Mouse (Mus musculus) induced T-regulatory cell, adult 2 months (primary cell): ENCODE measurements around the gene Zfp384.

ENCODE experiments used
- DNase-seq: peaks from one replicate; pipeline ENCODE4 v3.0.0-alpha.2; 2012; ENCODE audit warnings: low read depth

Gene Zfp384

DNA sequence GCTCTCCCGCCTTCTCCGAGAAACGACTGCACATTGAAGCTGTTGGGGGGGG, at the start of gene Zfp384:
Gene Zfp384 (plus strand): TSS at position 17 of the 52 bp plus-strand sequence.
- DNase-seq = no peak

DNA sequence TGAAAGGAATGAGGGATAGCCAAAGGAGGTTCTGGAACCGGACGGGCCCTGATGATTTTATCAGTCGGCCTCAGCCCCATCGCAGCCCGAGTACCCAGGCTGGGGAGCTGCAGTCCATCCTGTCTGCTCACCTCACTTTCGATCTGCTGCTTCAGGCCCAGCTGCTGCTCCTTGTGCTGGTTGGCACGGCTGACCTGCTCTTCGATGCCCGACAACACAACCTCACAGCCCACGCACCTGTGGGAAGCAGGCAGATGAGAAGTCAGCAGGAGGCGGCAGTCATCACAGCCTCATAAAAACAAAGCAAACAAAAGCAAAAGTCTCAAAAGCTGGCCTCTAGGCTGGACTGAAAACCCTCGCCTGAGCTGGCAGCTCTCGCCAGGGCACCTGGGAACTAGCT, 49.0 kb upstream of the Zfp384 start:
- no peak for DNase-seq

DNA sequence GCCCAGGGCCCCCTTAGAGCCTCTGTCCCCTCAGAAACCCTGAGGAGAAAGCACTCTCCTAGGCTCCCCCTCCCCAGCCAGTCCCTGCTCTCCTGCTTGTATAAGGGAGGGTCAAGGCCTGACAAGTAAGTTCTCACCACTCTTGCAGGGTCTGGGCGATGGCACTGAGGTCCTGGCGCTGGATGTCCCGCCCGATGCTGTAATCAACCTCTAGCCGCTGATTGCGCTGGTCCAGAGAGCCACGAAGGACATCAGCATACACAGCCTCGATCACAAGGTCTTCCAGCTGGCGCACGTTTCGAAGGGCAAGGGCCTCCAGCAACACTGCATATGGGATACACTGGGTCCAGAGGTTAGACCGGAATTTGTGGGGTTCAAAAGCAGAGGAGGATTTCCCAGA, 47.9 kb upstream of the Zfp384 start:
- no peak for DNase-seq

DNA sequence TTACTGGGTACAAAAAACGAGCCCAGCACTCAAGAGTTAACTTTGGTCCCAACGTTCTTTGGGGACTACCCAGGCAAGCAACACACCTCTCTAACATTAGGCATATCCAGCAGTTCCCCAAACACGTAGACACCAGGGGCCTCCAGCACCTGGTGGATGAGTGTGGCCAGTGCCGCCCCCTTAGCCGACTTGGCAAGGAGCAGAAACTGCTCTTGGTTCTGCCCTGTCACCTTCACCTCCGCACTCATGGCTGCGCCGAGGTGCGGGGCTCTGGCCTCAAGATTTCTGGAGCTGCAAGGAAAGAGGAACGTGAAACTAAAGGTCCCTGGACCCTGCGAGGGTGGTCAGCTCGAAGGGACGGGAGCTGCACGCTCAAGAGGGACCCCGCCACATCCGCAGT, 44.3 kb upstream of the Zfp384 start:
- no peak for DNase-seq

DNA sequence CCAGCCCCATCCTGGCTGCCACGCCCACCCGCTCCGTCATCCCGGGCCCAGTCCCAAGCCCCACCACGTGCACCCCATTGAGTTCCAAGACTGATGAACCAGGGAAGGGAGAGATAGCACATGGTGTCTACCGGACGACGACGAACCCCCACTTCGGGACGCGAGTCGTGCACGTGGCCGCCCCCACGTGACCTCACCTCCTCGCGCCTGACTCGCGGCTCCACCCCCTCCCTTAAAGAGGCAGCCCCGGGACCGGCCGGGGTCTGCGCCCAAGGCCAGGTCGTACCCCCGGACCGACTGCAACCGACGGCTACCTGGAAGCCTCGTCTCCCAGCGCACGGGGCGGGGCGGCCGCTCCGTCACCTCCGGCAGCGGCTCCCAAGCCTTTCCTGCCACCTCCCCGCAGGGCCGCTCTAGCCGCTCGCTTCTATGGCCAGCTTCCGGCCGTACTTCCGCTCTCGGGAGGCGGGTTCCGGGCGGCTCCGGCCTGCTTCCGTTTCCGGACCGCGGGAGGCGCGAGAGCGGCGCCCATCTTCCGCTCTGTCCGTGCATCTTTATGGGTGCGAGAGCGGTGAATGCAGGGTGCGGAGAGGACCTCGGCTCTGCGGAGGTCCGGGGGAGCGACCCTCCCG, 43.7 kb upstream of the Zfp384 start, which contains the start of gene Cops7a:
Gene Cops7a (minus strand): TSS at position 451 of the 632 bp plus-strand sequence.
- DNase-seq = peak; percentile 96

DNA sequence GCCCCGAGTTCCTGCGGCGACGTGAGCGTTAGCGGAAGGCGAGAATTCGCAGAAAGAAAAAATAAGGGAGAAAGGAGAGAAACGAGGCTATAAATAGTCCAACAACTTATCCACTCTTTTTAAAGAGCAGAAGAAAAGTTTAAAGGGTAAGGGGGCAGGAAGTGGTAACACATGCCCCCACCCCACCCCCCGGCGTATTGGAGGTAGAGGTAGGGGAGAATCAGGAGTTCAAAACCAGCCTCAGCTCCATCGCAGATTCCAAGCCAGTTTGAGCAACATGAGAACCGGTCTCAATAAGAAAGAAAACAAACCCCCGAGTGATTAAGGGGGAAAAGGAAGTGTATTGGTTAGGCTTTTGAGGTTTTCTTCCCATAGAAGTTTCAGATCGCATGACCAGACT, 43.2 kb upstream of the Zfp384 start:
- DNase-seq = no peak

DNA sequence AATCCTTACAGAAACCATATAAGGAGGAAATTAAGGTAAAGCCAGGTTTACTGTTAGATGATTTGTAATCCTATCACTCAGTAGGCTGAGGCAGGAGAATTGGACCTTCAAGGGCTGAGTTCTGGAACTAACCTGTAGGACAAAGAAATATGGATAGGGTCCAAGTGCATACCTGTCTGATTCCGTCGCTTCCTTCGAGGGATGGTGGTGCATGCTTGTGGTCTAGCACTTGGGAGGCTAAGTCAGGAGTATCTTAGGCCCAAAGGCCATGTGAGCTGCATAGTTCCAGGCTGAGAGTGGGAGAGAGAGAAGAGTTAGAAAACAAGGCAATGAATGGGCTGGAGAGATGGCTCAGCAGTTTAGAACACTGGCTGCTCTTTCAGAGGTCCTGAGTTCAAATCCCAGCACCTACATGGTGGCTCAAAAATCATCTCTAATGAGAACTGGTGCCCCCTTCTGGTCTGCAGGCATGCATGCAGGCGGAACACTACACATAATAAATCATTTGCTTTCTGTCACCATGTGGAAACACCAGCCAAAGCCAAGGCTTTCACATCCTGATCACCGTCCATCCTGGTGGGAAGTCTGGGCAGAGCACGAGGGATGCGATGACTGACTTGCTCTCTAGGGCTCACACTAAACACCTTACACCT, 42.4 kb upstream of the Zfp384 start:
- peak; percentile 73 for DNase-seq

DNA sequence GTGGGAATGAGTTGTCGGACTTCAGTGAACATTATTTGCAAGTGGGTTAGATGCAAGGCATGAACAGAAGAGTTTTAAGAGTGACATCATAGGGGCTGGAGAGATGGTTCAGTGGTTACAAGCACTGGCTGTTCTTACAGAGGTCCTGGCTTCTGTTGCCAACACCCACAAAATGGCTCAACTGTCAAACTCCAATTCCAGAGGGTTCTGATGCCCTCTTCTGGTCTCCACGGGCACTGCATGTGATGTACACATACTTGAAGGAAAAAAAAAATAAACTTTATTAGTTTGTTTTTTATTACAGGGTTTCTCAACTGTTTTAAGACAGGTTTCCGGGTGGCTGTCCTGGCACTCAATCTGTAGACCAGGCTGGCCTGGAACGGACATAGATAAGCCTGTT, 41.2 kb upstream of the Zfp384 start:
- DNase-seq = peak; percentile 79

DNA sequence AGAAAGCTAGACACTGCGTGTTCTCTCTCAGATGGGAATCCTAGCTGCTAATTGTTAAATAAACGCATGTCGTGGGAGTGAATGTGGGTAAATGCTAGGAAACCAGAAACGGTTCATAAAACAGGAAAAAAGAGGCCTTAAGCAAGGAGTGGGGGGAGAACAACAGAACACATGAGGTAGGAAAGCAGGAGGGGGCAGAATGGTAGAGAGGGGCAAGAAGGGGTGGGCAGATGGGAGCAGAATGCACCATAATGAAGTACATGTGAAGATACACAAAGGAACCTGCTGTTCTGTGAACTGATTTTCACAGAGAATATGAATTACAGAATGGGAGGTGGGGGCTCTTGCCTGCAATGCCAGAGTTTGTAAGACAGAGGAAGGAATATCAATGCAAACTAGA, 16.7 kb upstream of the Zfp384 start:
- DNase-seq = no peak

DNA sequence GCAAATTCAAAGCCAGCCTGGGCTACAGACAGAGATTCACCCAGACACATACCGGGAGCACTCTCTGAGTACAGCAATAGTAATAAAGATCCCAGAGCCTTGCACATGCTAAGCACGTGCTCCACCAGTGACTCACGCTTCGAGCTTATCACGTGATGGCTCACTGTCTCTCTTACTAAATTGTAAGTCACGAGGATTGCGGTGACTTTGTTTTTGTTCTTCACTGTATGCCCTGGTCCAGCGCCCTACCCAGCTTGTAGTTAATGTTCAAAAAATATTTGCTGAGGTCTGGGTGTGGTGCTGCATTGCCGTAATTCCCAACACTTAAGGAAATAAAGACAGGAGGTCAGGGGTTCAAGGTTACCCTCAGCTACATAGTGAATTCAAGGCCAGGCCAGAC, 15.6 kb upstream of the Zfp384 start:
- DNase-seq = no peak

DNA sequence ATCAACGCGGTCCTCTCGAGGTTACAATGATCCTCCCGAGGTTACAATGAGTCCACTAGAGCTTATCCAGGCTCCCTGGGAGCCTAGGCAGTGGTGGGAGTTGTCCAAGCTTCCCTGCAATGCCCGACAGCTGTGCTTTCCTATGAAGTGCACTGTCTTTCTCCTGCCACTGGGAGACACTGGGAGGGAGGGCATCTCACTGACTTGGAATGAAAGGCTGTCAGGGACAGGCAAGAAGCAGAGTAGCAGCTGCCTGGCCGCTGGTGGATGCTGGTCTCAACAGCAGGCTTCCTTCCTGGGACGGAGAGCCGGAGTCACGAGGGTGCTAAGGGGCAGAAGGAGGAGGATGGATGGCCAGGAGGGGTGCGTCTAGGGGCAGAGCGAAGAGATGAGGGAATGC, 15.1 kb upstream of the Zfp384 start:
- no peak for DNase-seq

DNA sequence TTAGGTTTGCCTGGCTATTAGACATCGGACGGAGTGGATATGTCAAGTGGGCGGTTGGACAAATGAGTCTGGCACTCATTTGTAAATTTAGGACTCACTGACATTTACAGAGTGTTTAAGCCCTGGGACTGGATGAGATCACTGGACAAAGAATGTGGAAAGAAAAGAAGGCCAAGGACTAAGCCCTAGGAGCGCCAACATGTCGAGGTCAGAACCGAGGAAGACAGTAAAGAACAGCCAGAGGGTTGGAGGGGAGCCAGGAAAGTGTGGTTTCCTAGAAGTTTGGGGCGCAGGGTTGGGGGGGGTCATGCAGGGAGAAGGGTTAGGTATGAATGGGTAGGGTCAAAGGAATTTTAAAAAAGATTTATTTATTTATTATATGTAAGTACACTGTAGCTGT, 13.7 kb upstream of the Zfp384 start:
- no peak for DNase-seq

DNA sequence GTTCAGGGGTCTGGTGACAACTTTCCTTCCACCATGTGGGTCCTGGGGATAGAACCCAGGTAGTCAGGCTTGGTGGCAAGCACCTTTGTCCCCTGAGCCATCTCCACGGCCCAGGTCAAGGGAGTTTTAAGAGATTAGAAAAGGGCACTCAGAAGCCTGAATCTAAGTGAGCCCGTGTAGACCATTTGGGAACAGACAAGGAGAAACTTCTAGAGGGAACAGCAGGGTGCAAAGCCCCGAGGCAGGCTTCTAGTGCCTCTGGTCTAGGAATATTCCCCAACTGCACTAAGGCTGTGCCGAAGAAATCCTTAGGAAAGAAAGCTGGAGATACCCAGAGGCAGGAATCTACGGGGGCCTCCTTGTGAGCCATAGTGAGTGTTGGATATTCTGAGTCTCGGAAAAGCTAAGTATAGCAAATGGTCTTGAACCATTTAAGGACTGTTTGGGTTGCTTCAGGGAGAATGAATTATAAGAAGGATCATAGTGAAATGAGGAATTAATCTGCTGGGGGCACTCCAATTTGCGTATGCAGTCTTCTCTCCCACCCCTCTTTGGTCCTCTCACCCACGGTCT, 13.0 kb upstream of the Zfp384 start:
- peak; percentile 15 for DNase-seq

DNA sequence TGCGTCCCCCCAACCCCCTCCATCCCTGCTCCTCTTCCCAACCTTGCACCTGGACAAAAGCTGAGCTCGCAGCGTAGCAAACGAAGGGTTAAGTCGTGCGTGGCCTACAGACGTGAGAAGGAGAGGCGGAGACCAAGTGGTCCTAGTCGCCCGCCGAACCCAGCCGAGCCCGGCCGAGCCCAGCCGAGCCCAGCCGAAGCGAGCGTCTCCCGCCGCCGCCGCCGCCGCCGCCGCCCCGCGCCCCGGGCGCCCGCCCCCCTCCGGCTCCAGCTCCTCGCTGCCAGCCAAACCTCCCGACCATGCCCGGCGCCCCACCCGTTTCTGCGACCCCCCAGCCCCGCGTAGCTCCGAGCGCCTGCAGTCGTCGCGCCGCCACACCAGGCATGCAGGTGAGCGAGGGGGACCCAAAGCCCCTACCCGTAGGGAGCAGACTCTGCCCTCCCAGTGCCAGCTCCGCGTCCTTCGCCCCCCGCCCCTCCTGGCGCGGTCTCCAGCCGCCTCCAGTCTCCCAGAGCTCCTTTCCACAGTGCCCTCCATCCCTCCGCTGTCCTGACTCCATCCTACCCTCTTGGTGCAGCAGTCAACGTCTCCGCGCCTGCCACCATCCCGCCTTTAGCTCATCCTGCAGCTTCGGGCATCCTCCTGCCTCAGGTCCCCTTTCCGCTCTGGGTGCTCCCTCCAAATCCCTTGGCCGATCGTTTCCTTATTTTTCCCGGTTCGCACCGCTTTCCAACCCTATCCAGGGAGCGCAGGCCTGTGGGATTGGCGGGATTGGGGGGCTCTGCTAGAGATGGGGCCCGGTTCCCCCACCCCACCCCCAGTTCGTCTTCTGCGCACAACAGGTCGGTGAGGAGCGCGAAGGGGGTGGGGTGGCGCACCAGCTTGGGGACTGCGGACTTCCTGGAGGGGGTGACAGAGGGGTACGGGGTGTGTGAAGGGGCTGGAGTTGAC, 12.1 kb upstream of the Zfp384 start, which contains the start of gene Pianp:
Gene Pianp (plus strand): TSS at position 144 of the 951 bp plus-strand sequence.
- peak; percentile 81 for DNase-seq

DNA sequence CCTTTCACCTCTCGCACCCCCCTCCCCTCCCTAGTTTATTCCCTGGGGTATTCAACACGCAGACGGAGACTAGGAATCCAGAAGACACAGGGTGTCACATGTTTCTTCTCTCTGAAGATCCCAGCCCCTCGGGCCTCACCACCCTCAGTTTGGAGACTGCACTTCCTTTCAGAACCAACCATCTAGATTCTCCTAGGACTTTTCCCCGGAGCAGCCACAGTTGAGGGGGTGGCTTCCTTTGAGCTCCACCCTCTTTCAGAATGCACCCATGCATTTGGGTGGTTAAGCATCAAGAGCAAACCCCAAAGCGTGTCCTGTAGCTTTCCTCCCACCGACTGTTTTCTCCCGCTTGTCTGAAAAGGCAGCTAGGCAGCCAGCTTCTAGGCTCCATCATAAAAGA, 10.9 kb upstream of the Zfp384 start:
- peak; percentile 39 for DNase-seq

DNA sequence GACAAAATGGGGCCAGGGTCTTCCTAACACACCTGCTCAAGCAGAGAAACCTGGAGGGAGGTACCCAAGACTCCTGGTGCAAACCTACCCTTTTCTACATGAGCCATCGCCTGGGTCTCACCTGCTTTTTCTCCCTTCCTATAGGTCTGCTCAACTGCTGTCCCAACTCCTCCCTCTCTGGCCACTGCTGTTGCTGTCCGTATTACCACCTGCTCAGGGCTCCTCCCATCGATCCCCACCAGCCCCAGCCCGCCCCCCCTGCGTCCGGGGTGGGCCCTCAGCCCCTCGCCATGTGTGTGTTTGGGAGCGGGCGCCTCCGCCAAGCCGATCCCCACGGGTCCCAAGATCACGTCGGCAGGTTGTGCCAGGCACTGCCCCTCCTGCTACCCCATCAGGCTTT, 9.9 kb upstream of the Zfp384 start:
- no peak for DNase-seq

DNA sequence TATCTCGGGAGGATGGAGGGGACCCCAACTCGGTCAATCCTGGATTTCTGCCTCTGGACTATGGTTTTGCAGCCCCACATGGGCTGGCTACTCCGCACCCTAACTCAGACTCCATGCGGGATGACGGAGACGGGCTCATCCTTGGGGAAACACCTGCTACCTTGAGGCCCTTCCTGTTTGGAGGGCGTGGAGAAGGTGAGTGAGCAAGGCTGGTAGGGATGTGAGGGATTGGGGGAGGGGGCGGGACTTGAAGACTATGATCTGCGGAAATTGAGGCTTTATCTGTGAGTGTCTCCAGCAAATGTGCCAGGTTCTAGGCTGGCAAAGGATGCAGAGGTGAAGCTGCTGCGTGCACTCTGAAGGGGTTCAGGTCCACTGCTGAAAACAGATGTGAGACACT, 9.4 kb upstream of the Zfp384 start:
- DNase-seq = no peak

DNA sequence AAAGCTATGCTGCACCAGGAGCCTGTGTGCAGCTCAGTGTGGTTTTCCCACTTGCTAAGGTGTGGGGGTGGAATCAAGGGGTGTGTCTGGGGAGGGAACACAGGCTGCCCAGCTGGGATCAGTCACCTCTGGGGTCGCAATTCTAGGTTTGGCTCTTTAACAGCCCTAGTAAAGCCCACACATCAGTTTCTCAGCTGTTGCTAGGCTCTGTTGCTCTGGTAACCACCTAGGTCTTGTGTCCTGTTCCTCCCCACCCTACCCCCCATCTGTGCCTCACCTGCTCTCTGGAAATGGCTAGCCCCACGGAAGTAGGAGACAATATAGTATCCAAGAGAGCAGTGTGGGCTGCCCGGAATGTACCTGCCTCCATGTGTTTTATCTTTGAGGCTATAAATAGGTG, 5.2 kb upstream of the Zfp384 start:
- no peak for DNase-seq

DNA sequence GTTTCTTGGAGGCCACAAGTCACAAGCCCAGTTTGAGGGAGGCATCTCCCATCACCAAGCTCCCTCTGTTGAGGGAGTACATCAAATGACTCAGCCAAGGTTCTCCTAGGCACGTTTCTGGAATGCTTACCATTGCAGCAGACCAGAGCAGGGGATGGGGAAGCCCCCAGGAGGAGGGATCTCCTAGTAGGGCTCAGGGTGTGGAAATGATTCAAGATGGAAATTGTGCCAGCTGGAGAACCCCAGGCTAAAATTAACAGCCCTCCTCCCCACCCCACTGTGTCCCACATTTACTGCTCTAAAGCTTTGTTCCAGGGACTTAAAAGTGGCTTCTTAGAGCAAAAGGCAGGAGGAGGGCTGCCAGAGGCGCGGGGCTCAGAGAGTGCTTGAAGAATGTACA, 3.9 kb upstream of the Zfp384 start:
- no peak for DNase-seq

DNA sequence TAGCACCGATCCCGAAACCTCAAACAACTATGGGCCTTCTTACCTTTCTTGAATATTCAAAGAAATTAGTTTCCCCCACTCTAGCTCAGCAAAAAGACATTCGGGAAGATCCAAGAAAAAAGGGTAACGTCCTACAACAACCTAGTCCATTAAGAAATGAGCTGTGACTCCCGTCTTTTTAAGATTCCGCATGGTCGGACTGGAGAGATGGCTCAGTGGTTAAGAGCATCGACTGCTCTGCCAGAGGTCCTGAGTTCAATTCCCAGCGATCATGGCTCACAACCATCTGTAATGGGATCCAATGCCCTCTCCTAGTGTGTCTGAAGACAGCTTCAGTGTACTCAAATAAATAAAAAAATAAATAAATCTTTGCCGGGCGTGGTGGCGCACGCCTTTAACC, 885 bp upstream of the Zfp384 start:
- no peak for DNase-seq

DNA sequence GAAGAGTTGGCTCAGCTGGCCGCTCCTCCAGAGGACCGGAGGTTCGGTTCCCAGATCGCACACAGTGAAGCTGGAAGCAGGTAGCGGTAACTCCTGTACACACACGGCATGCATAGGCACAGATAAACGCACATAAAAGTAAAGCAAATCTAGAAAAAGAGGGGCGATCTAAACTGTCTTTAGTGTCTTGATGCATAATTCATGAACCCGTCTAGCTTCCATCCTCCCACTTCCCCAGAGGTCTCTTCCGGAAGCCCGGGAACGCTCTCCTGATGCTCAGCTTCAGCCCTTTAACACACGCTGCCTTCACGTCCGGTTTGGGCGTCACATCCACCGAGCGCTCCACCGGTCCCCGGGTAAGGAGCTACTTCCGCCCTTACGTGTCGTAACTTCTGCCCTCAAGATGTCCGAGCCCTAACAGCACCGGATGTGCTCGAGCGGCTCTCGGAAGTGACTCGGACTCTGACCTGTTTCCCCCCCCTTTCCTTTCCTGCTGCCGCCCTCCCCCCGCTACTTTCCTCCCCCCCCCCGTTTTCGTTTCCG, 288 bp upstream of the Zfp384 start:
- DNase-seq = peak; percentile 98

DNA sequence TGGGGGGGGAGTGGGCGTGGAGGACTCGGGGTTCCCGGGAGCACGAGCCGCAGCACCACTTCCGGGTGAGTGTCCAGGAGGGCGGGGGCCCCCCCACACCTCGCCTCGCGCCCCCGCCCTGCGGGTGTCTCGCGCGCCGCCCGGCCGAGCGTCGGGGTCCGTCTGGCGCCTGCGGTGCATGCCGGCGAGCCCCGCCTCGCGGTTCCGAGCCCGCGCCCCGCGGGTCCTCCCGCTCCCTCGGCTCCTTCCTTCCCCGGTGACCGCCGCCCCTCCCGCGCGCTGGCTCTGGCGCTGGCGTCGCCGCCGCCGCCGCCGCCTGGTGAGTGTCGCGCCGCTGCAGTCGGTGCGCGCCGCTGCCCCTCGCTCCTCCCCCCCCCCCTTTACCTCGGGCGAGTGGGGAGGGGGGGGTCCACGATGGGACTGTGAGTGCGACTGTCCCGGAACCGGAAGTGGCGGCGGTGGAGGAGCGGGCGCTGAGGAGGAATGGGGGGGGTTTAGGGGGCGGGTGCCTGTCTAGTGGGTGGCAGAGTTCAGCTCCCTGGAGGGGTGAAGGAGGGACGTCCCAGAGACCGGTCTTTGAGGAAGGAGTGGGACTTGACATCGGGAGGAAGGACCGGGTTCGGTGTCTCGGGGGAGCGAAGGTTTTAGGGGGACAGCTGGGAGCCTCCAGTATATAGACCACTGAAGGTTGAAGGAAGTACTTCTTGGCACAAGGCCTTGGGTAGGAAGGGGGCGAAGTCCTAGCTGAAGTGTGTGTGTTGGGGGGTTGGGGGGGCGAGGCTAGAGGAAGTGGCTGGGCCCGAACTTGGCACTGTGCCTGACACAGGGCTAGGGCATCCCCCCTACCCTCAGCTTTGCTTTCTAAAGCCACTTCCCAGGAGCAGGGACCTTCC, 482 bp downstream of the Zfp384 start:
- peak; percentile 91 for DNase-seq
